Mouse (Mus musculus): ENCODE results near the gene Znrd1. TPM values are rescaled to one million over a fixed set of nuclear protein-coding genes. Genes with fewer than 3 reads are reported as not detected.
"Not testable (repeated sequence)": the region's sequence is repeated elsewhere in the genome, so short reads cannot be mapped to it uniquely, and the experiment has no call there.

Znrd1 gene
- 10 to 100 TPM; 44.2 to 45.0 TPM for total RNA-seq (2021)
- long read RNA-seq, experiment 1, transcript Znrd1-202 (5 exons, 710 nt), result major isoform, 13 of 20 reads
- long read RNA-seq, experiment 1, partial matches to known transcripts, result 3 of 20 reads
- long read RNA-seq, experiment 1, other reads (novel, unspliced or antisense), result 0 of 20 reads
- long read RNA-seq, experiment 2, transcript Znrd1-202 (5 exons, 710 nt), result major isoform, 8 of 9 reads
- long read RNA-seq, experiment 2, partial matches to known transcripts, result 0 of 9 reads
- long read RNA-seq, experiment 2, other reads (novel, unspliced or antisense), result 0 of 9 reads

DNA sequence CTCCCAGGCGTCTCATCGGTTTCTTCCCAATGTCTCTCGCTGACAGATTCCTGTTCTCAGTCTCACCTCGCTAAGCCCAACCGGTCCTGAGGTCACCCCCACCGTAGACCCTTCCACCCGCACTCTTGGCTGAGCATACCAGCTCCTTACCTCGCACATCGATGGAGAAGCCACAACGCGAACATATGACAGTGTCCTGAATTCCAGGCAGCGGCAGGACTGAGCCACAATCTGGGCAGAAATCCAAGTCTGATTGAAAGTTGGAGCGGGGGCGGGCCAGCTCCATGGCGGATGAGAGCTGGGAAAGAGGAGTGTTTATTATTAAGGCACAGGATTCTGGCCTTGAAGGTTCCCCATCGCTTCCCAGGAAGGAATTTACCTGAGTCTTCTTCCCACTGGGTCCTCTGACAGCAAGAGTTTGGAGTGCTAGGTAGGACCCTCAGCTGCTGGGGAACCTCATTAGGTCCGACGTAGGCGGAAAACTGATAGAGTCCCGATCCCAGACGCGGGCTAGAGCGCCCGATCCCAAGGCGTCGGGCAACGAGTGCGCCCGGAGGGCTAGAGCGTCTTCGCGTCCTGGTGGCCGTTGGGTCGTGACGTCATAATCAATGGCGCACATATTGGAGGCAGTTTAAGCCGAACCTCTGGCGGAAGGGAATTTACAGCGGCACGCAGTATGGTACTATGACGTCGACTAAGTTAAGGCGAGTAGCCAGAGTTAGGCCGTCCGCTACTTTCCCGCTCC lies at the start of gene Znrd1, which contains the start of gene Znrd1as:
TSS of gene Znrd1 (minus strand) at position 561 of the 745 bp plus-strand sequence.
TSS of gene Znrd1as (plus strand) at position 594 of the 745 bp plus-strand sequence.
- DNase-seq, result peak; percentile 95 to 96

GRCm38 (mm10) chr17:37003366-37003765 lies 45.0 kb upstream of the Znrd1 start:
- no peak for DNase-seq

GRCm38 (mm10) chr17:37002364-37003330 lies 44.3 kb upstream of the Znrd1 start:
- DNase-seq, result peak; percentile 37 to 54

GRCm38 (mm10) chr17:37000863-37001262 lies 42.5 kb upstream of the Znrd1 start, which contains the start of gene Zfp57:
Zfp57 (plus strand) TSS chr17:37001163.
- no peak for DNase-seq

DNA sequence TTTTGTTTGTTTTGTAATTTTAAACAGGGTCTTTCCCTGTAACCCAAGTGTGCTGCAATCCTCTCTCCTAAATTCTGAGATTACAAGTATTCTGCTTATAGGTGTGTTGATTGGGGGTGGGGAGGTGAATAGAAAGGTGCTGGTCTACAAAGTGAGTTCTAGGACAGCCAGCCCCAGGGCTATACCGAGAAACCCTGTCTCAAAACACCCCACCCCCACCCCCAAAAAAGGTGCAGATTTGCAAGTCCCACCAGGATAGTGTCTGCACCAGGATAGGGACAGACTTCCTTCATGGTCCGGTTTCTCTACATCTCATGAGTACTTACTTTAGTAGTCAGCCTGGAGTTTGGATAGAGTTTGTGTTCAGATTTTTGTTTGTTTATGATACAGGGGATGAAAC lies 40.1 kb upstream of the Znrd1 start:
- DNase-seq, result no peak

GRCm38 (mm10) chr17:36997033-36997735 lies 38.8 kb upstream of the Znrd1 start:
- DNase-seq, result peak; percentile 85 to 88

- DNase-seq, result no peak
Measured at GRCm38 (mm10) chr17:36995448-36995847, 37.1 kb upstream of the Znrd1 start.

GRCm38 (mm10) chr17:36994528-36994927 lies 36.2 kb upstream of the Znrd1 start:
- DNase-seq, result no peak

DNA sequence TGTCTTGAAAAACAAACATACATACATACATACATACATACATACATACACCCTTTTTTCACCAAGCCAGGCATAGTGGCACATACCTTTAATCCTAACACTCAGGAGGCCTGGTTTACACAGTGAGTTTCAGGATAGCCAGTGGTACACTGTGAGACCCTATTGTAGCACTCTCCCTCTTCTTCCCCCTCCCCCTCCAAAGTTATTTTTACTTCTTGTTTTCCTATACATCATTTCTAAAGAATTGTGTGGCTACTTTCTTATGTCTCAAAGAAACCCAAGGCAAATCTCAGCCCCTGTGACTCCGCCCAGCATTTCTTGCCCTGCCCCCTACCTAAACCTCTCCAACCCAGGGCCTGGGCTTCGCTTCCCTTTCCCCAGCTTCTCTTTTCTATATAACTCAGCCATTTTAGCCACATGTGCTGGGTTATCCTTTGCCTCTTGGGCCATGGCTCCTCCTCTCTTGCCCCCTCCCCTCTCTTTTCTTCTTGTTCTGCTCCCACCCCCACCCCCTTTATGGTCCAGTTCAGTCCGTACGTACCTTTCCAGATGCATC lies 35.5 kb upstream of the Znrd1 start:
- no peak for DNase-seq

GRCm38 (mm10) chr17:36992336-36993104 lies 34.2 kb upstream of the Znrd1 start:
- DNase-seq, result no peak

- DNase-seq, result not testable (repeated sequence)
Measured at GRCm38 (mm10) chr17:36990630-36991029, 32.3 kb upstream of the Znrd1 start.

GRCm38 (mm10) chr17:36989437-36989836 lies 31.1 kb upstream of the Znrd1 start, which contains the start of gene H2-M5:
H2-M5 (minus strand) TSS chr17:36989537.
- DNase-seq, result no peak

- DNase-seq, result no peak
Measured at GRCm38 (mm10) chr17:36988475-36988874, 30.1 kb upstream of the Znrd1 start.

DNA sequence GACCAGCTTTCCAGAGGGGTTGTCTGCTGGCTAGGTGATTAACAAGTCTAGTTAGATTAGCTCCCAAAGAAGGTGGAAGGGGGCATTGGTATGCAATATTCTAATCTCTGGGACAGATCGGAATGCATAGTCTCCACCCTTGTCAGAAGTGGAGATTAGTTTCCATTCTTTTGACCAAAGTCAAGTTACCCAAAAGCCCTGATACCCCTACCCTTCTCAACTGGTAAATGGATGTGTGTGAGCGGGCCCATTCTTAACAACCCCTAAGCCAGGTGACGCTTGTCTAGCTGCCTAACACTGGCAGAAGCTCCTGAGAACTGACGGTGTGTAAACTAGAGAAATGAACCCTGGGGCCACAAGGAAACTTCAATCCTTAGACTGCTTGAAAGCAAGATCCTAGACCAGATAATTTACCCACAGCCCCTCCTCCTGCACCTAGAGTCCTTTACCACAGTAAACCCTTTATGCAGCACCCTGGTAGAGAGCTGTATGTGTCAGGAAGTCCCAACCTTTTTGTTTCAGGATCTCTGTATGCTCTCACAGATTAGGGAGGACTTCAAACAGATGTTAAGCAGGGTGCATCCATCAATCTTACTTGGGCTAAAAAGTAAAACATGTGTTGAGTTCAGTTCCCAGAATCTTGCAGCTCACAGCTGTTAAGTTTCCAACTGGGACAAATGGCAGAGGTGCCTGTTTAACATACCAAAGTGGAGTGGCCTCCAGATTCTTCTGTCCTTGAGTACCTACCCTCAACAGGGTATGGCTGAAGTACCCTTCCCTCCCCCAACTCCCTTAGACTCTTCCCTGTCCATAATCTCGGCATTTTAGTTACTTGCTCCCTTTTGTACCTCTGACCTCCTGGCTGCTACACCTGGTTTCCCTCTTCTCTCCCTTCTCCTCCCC lies 24.1 kb upstream of the Znrd1 start:
- no peak for DNase-seq

DNA sequence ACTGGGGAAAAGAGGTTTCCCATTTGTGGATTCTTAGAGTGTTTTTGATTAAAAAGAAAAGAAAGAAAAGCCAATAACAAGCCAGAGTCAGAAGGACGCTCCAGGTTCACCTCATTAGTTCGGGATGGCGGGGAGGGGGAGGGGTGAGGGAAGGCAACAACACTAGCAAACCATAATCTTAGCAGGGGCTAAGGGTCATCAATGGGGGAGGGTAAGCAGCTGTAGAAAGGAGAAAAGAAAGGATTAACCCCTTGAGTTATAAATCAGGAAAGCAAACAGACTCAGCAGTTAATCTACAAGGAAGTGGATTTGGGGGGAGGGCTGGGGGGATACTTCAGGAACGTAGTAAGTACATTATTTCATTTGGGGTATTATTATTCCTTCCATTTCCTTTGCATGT lies 23.5 kb upstream of the Znrd1 start:
- no peak for DNase-seq

GRCm38 (mm10) chr17:36981221-36981813 lies 23.0 kb upstream of the Znrd1 start, which contains the start of gene 2410137M14Rik:
2410137M14Rik (minus strand) TSS chr17:36981237.
- peak in 1 of 2 experiments; percentile 5 for DNase-seq

DNA sequence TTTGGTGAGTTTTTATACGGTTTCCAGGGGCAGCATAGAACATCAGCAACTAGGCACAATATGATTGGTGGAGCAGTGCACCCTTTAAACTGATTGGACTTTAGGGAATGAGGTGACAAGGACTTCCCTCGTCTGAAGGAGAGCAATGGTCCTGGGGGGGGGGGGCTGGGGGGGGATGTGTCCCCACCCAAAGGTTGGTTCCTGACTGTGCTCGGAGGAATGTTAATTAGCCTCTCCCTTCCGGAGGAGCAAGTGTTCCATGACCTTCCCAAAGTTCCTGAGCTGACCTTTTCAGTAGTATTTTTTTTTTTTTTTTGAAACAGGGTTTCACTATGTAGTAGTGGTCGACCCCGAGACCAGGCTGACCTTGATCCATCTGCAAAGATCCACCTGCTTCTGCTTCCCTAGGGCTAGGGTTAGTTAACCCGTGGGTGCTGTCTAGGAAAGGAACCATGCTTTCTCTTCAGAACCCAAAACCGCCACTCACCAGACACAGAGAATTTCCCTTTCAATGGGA lies 15.0 kb upstream of the Znrd1 start:
- DNase-seq, result no peak

DNA sequence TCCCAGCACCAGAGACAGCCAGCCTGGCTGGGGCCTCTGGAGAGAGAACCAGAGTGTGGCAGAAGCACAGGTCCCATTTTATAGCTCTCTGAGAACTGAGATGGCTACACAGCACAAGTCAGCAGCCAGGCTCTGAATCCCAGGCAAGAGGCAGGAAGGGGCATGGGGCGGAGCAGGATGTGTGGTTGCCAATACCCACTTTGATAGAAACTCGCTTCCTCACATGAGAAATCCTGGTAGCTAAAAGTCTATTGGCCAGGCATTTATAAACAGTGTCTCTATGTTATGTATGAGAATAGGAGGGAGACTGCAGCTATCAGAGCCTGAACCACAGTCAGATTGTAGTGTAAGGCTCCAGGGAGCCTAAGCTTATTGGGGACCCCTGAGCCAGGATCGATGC lies 14.4 kb upstream of the Znrd1 start:
- DNase-seq, result no peak
